Mouse (Mus musculus) lung, adult 18-20 months (tissue): Measurements from ENCODE around the gene Cited4.

Source experiments
- DNase-seq, 2 experiments: peaks; one replicate each; pipeline ENCODE4 v3.0.0; 2022; ENCODE audit warnings: mixed read lengths in 2 of 2

Gene Cited4

GRCm38 (mm10) chr4:120666358-120667024 is at the start of gene Cited4:
Gene Cited4, plus strand, starts transcription at chr4:120666572.
- DNase-seq: peak; percentile 94 to 96

- no peak for DNase-seq
These were observed 38.6 kb upstream of the Cited4 start for GRCm38 (mm10) chr4:120627728-120628127.

DNA sequence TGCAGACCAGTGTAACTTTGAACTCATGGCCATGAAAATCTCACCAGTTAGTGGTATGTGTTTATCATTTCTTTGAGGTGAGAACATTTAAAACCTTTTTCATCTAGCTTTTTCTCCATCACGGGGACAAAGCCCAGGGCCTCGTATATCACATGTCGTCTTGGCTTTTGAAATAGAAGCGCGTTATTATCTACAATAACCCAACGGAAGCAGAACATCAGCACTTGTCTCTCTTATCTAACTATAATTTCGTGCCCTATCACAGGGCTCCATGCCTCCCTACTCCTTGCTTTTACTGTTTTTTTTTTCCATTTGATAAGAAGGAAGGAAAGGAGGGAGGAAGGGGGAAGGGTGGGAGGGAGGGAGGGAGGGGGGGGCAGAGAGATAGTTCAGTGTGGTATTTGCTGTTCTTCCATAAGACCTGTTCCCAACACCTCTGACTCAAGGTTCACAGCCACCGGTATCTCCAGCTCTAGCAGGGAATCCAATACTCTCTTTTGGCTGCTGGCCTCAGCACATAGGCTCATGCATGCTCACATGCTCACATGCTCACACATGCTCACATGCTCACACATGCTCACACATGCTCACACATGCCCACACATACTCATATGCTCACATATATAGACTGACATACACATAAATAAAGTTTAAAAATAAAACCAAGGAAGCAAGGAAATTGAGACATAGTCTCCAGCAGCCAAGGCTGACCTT is 36.0 kb upstream of the Cited4 start:
- DNase-seq: no peak

GRCm38 (mm10) chr4:120631828-120632227 is 34.5 kb upstream of the Cited4 start:
- DNase-seq: no peak

GRCm38 (mm10) chr4:120635351-120635750 is 31.0 kb upstream of the Cited4 start:
- DNase-seq: no peak

DNA sequence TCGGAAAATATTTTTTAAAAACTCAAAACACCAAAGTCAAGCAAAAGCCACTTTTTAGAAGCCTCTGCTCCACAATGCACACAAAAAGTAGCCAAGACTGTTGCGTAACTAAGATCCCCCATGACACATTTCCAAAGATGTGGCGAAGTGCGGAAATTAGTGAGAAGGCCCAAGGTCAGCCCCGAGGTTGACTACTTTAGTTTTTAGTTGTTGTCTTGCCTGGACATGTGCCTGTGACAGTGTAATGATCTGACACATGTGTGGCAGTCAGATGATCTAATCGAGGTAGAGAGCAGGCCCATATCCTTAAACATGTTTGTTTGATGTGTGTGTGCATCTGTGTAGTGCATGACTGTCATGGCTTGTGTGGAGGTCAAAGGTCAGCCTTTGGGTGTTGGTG is 24.4 kb upstream of the Cited4 start:
- no peak for DNase-seq

- no peak for DNase-seq
These were observed 22.5 kb upstream of the Cited4 start for GRCm38 (mm10) chr4:120643899-120644298.

DNA sequence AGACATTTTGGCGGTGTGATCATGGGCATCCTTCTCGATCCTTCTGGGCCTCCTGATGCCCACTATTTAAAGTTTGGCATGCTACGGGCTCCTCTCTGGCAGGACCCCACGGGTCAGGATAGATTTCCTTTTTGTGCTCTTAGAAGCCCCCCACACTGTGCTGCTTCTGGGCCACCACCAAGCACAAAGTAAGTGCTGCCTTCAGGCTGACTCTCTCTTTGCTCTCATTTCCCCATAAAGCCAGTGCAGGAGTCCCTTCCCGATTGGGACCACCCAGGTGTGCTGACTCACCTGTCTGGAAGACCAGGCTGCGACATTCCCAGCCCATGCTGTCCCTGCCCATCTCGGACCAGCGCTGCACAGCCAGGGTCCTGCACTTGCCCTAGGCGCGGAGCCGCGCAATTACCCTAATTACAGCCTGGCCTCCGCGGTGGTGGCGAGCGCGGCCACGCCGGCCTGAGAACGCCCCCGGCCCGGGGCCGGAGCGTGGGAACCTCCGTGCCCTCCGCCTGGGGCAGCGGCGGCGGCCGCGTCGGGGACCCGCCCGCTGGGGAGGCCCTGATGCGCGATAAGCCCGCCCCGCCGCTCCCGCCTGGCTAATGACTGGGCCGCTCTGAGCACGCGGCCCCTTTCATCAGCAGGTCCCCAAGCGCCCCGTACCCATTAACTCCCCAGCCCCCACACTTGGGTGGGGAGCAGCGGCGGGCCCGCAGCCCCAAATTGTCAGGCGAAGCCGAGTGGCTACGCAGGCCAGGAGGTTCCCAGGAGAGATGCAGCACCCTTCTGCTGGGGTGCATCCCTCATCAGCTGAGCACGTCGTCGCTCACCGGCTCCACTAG is 16.8 kb upstream of the Cited4 start:
- no peak for DNase-seq

DNA sequence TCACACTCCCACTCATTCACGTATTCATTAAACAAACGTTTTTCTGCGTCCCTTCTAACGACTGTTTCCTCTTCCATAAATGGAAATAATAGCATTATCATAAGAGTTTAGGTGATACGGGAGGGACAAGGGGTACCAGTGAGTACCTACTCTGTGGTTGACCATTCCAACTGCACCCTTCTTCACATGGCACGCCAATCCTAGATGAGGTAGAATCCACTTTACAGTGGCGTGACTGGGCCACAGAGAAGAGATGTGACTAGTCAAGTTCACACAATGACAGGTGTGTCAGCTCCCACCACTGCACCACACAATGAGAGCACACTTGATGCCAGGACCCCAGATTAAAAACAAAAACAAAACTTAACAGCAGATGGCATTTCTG is 16.2 kb upstream of the Cited4 start:
- no peak for DNase-seq

DNA sequence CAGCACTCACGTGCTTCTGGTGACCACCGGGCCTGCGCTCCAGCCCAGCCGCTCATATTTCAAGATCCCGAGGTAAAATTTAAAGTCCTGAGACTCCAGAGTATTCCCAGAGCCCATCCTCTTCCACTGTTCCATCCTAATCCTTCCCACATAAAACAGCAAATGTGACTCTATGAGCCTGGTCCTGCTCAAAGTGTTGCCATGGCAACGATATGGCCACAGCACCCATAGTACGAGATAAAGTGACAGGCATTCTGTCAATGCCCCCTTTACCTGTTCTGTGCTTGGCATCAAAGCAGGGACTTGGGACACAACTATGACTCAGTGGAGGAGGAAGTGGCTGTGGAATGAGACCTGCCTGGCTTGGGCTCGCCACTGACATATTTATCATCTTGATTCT is 10.5 kb upstream of the Cited4 start:
- DNase-seq: no peak

DNA sequence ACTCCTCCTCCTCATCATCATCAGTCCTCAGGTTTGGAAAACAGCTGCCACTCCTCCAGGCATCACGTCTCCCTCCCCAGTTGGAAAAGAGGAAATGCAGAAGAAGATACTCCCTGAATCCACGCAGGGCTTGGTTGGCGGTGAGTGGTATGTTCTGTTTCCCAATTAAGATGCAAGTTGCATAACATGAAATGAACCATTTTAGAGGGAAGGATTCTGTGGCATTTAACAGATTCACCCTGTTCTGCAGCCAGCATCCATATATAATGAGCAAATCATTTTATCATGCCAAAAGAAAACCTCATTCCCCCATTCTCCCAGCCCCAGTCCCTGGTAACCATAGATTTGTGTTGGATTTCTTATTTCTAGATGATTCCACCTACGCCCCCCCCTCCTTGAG is 5.9 kb upstream of the Cited4 start:
- no peak for DNase-seq

DNA sequence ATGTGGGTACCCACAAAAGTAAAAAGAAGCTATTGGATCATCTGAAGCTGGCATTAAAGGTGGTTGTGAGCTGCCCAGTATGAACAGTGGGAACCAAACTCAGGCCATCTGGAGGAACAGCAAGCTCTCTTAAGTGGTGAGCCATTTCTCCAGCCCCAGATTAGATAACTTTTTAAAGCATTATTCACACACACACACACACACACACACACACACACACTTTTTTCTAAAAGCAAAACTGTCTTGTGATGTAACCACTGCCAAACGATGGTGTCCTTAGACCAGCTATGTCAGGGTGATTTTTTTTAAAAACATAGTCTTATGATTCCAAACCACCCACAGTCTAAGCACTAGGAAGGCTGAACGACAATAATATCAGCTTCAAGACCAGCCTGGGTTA is 1.8 kb upstream of the Cited4 start:
- DNase-seq: no peak

- DNase-seq: no peak
These were observed 1.1 kb upstream of the Cited4 start for GRCm38 (mm10) chr4:120665144-120665700.

- DNase-seq: no peak
These were observed 590 bp upstream of the Cited4 start for GRCm38 (mm10) chr4:120665782-120666181.

- DNase-seq: peak; percentile 41 to 45
These were observed 701 bp downstream of the Cited4 start for GRCm38 (mm10) chr4:120667045-120667501.

DNA sequence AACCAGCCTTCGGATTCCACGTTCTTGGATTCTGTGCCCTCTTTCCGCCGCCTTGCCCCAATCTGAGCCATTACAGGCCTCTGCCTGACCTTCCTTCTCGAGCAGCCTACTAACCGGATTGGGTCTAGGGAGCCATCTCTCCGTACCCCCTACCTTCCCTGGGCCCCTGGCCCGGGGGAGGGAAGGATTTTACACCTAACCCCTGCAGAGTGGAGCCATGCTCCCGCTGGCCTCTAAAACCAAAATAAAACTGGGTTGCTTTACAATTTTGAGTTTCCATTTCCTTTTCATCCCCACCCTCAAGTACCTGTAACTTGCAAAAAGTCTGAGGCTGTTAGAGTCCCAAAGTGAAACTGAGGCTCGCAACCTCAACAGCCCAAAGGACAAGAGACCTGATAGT is 1.2 kb downstream of the Cited4 start:
- no peak for DNase-seq

GRCm38 (mm10) chr4:120668551-120668950 is 2.2 kb downstream of the Cited4 start:
- DNase-seq: peak; percentile 17 to 30

DNA sequence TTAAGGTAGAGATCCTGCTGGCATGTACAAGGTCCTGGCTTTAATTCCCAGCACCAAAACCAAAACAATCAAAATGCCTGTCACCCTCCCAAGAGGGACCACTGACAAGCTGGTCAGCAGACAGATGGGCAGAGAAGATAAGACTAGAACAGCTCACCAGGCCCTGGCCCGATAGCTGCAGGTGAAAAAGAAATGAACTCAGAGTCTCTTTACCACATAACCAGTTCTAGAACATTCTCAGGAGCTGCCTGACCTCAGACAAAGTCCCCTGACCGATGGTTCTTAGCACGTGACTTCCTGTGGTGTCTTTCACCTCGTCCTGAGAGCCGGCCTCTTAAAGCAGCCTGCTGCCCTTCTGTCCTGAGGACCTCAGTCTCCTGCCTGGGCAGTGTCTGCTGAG is 3.2 kb downstream of the Cited4 start:
- DNase-seq: no peak

DNA sequence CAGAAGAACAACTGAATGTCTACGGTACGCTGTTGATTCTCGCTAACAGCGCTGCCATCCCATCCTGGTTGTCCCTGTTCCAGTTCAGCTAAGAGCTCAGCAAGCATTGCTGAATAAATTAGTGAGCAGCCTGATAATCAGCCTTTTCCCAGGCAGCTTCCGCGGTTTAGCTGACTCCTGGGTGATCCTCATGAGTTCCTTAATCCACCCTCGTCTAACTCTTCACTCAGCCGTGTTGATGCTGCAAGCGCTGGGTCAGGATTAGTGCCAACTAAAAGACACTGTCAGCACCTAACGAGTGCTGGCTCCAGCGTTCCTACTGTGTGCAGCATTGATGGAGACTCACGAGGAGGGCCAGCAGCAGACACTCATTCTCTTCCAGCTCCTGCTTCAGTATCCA is 4.7 kb downstream of the Cited4 start:
- no peak for DNase-seq

GRCm38 (mm10) chr4:120673606-120674005 is 7.2 kb downstream of the Cited4 start:
- no peak for DNase-seq

DNA sequence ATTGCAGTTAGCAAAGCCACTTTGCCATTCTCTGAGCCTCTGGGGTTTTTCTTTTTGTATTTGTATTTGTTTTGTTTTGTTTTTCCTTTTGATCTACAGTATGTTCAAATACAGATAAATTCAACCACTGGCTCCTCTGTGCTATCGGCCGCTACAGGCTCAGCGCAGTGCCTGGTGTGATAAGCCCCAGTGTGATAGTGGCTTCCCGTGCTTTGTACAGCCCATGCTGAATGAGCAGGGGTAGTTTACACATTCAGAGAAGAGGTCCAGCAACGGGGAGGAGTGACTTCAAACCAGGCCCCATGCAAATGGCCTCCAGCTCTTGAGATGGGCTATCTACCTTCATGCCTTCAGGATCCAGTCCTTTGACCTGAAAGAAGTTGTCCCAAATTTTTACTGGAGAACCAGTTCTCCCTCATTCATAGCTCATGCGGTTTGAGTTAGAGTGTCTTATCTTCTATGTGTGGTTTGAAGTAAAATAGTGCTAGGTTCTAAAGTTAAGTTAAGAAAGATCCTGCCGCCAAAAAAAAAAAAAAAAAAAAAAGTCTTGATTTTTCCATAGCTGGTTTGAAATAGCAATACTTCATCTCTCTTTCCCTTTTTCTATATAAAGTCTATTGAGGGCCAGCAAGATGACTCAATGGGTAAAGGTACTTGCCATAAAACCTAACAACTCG is 8.5 kb downstream of the Cited4 start:
- DNase-seq: no peak

- no peak for DNase-seq
These were observed 9.3 kb downstream of the Cited4 start for GRCm38 (mm10) chr4:120675640-120676039.

- peak in 1 of 2 experiments; percentile 34 for DNase-seq
These were observed 14.6 kb downstream of the Cited4 start for GRCm38 (mm10) chr4:120680953-120681352.
